Mouse (Mus musculus): ENCODE results near the gene Sgo2a. TPM values are rescaled to one million over a fixed set of nuclear protein-coding genes. Genes with fewer than 3 reads are reported as not detected.
"Not testable (repeated sequence)": the region's sequence is repeated elsewhere in the genome, so short reads cannot be mapped to it uniquely, and the experiment has no call there.

Gene Sgo2a
- total RNA-seq, 1 experiment from 2014 or later, result 4.3 TPM

- DNase-seq, result peak; percentile 76
Observed at GRCm38 (mm10) chr1:58031160-58031769, 35.5 kb downstream of the Sgo2a start.

- not testable (repeated sequence) for DNase-seq
Observed at GRCm38 (mm10) chr1:58037306-58037705, 41.5 kb downstream of the Sgo2a start.

GRCm38 (mm10) chr1:58045076-58045475, 49.3 kb downstream of the Sgo2a start:
- DNase-seq, result no peak

GRCm38 (mm10) chr1:58045546-58045945, 49.8 kb downstream of the Sgo2a start:
- no peak for DNase-seq

- no peak for DNase-seq
Observed at GRCm38 (mm10) chr1:58046721-58047290, 51.0 kb downstream of the Sgo2a start.

GRCm38 (mm10) chr1:58049126-58049525, 53.4 kb downstream of the Sgo2a start:
- no peak for DNase-seq

GRCm38 (mm10) chr1:58055598-58055997, 59.8 kb downstream of the Sgo2a start:
- DNase-seq, result no peak

GRCm38 (mm10) chr1:58056074-58056807, 60.5 kb downstream of the Sgo2a start:
- DNase-seq, result no peak

GRCm38 (mm10) chr1:58056939-58057338, 61.2 kb downstream of the Sgo2a start:
- DNase-seq, result peak; percentile 36

- no peak for DNase-seq
Observed at GRCm38 (mm10) chr1:58058846-58059245, 63.1 kb downstream of the Sgo2a start.

- no peak for DNase-seq
Observed at GRCm38 (mm10) chr1:58062131-58062530, 66.4 kb downstream of the Sgo2a start.

GRCm38 (mm10) chr1:58065151-58065550, 69.4 kb downstream of the Sgo2a start:
- no peak for DNase-seq

- DNase-seq, result no peak
Observed at GRCm38 (mm10) chr1:58065606-58066005, 69.8 kb downstream of the Sgo2a start.

GRCm38 (mm10) chr1:58069181-58069580, 73.4 kb downstream of the Sgo2a start:
- no peak for DNase-seq

GRCm38 (mm10) chr1:58070091-58070490, 74.3 kb downstream of the Sgo2a start:
- DNase-seq, result peak; percentile 21

- DNase-seq, result peak; percentile 35
Observed at GRCm38 (mm10) chr1:58071006-58071405, 75.2 kb downstream of the Sgo2a start.

- DNase-seq, result no peak
Observed at GRCm38 (mm10) chr1:58071509-58071908, 75.7 kb downstream of the Sgo2a start.

GRCm38 (mm10) chr1:58072416-58072815, 76.6 kb downstream of the Sgo2a start:
- no peak for DNase-seq

- no peak for DNase-seq
Observed at GRCm38 (mm10) chr1:58072991-58073730, 77.4 kb downstream of the Sgo2a start.

- DNase-seq, result no peak
Observed at GRCm38 (mm10) chr1:58074266-58074665, 78.5 kb downstream of the Sgo2a start.

Data from adrenal gland, postnatal 14 days (tissue).